11 mouse cellular contexts compared by ENCODE assay signal in genomic region chr7:72737792-72738191, GRCm38 (mm10).
DNase-seq lines count a peak whose midpoint lies in the region; ATAC-seq and TF ChIP-seq lines count a peak whose summit lies in the region.
"Had no signal": no experiment of that assay in that cellular context is flagged by ENCODE, and none has a peak within 500 bp of the region (broad histone marks: within the 10 kb centered on the region; RNA-seq: fewer than 3 reads in every experiment).

No protein-coding gene starts in this region.

- H3K9ac ChIP-seq in embryonic facial prominence, embryonic 13.5 days: no peak overlapping the region
- no peak overlapping the region for H3K9ac ChIP-seq in limb, embryonic 14.5 days (ENCODE audit: low read depth, low read length, severe bottlenecking)
- no peak overlapping the region for H3K9ac ChIP-seq in neural tube, embryonic 13.5 days
- H3K9ac ChIP-seq: liver, embryonic 13.5 days had no signal

- H3K9me3 ChIP-seq in embryonic facial prominence, embryonic 13.5 days: no peaks in the 10 kb centered on the region
- H3K9me3 ChIP-seq in limb, embryonic 14.5 days (ENCODE audit: control insufficient read depth, low read length): no peaks in the 10 kb centered on the region
- H3K9me3 ChIP-seq in neural tube, embryonic 13.5 days: no peaks in the 10 kb centered on the region
- H3K9me3 ChIP-seq: liver, embryonic 13.5 days had no signal

- 53% methylated on average over 8 of the region's 8 CpGs for WGBS in embryonic facial prominence, embryonic 13.5 days
- 59% methylated on average over 8 of the region's 8 CpGs for WGBS in limb, embryonic 14.5 days
- whole genome bisulfite sequencing in neural tube, embryonic 13.5 days: 37% methylated on average over 8 of the region's 8 CpGs

- H3K36me3 ChIP-seq in embryonic facial prominence, embryonic 13.5 days: no peaks in the 10 kb centered on the region
- no peaks in the 10 kb centered on the region for H3K36me3 ChIP-seq in limb, embryonic 14.5 days (ENCODE audit: control insufficient read depth, insufficient read depth, low read length)
- no peaks in the 10 kb centered on the region for H3K36me3 ChIP-seq in neural tube, embryonic 13.5 days
- H3K36me3 ChIP-seq: liver, embryonic 13.5 days had no signal

- peaks cover 22% of the 10 kb centered on the region for H3K4me1 ChIP-seq in embryonic facial prominence, embryonic 13.5 days
- peaks cover 12% of the 10 kb centered on the region; the same call in 1 of the 2 replicates for H3K4me1 ChIP-seq in limb, embryonic 14.5 days (ENCODE audit: control insufficient read depth, insufficient read depth, low read length)
- peaks cover 29% of the 10 kb centered on the region for H3K4me1 ChIP-seq in neural tube, embryonic 13.5 days (replicated peaks)
- H3K4me1 ChIP-seq: liver, embryonic 13.5 days had no signal

- peak; percentile 40 for DNase-seq in embryo, embryonic 11 days
- DNase-seq in embryo, embryonic 10 days (ENCODE audit: low spot score): no peak
- peak; percentile 29 for DNase-seq in limb, embryonic 14.5 days (ENCODE audit: low spot score)
- no peak for DNase-seq in layer of hippocampus, adult 11-12 months (ENCODE audit: low spot score)
- DNase-seq in cerebellum, postnatal 10 days: no peak
- DNase-seq: cerebellum, adult 2 months; liver, embryonic 13.5 days had no signal

- peak overlapping the region; percentile 23; the same call in 1 of the 2 replicates for H3K27ac ChIP-seq in embryonic facial prominence, embryonic 13.5 days
- H3K27ac ChIP-seq in limb, embryonic 14.5 days (replicated peaks; ENCODE audit: low read depth, low read length): peak overlapping the region; percentile 48; the same call in 1 of the 2 replicates
- H3K27ac ChIP-seq in neural tube, embryonic 13.5 days (replicated peaks): peak overlapping the region; percentile 59
- H3K27ac ChIP-seq: liver, embryonic 13.5 days had no signal

- H3K4me2 ChIP-seq in embryonic facial prominence, embryonic 13.5 days: no peak overlapping the region
- no peak overlapping the region for H3K4me2 ChIP-seq in limb, embryonic 14.5 days (replicated peaks; ENCODE audit: low read depth, low read length, severe bottlenecking)
- no peak overlapping the region for H3K4me2 ChIP-seq in neural tube, embryonic 13.5 days
- H3K4me2 ChIP-seq: heart, embryonic 11.5 days; liver, embryonic 13.5 days had no signal

- no peak for ATAC-seq in embryonic facial prominence, embryonic 13.5 days (ENCODE audit: insufficient number of reproducible peaks, insufficient read depth, low FRiP score, low TSS enrichment, low read depth)
- peak; percentile 61 for ATAC-seq in limb, embryonic 14.5 days (ENCODE audit: low FRiP score, low read depth)
- peak; percentile 73 for ATAC-seq in neural tube, embryonic 13.5 days (ENCODE audit: low read depth)
- ATAC-seq in activated CD4-positive, CD25-positive, alpha-beta regulatory T cell, adult 4 months: no peak

- TF ChIP-seq POLR2A in limb, embryonic 14.5 days (IDR thresholded peaks at IDR 0.05; ENCODE audit: borderline replicate concordance, extremely low read depth, insufficient read depth, insufficient read length): no peak

- H3K27me3 ChIP-seq in embryonic facial prominence, embryonic 13.5 days: peaks cover 16% of the 10 kb centered on the region; the same call in 1 of the 2 replicates
- no peaks in the 10 kb centered on the region for H3K27me3 ChIP-seq in limb, embryonic 14.5 days (ENCODE audit: control insufficient read depth, insufficient read depth, low read length)
- H3K27me3 ChIP-seq in neural tube, embryonic 13.5 days: no peaks in the 10 kb centered on the region
- H3K27me3 ChIP-seq: liver, embryonic 13.5 days had no signal

- H3K4me3 ChIP-seq in embryonic facial prominence, embryonic 13.5 days: no peak overlapping the region
- no peak overlapping the region for H3K4me3 ChIP-seq in limb, embryonic 14.5 days (replicated peaks; ENCODE audit: low read length)
- H3K4me3 ChIP-seq in neural tube, embryonic 13.5 days: no peak overlapping the region
- H3K4me3 ChIP-seq: liver, embryonic 13.5 days had no signal

Comparison
In these comparisons a context has a peak if more than half of its experiments do, and no peak if none do; other contexts are left out.
1. DNase-seq: peak in embryo, embryonic 11 days (single experiment) and limb, embryonic 14.5 days (single experiment); none in embryo, embryonic 10 days (single experiment), layer of hippocampus, adult 11-12 months (single experiment) and cerebellum, postnatal 10 days (0 of 2).
2. ATAC-seq: peak in limb, embryonic 14.5 days (single experiment) and neural tube, embryonic 13.5 days (single experiment); none in embryonic facial prominence, embryonic 13.5 days (single experiment) and activated CD4-positive, CD25-positive, alpha-beta regulatory T cell, adult 4 months (single experiment).
3. Peak in every context shown above with its lines, with median percentiles within 50 percentile points of each other: H3K27ac ChIP-seq.